Mouse (Mus musculus) thymus, adult 2 months (tissue): ENCODE measurements at regions not wholly inside any gene's neighbourhood (a gene's known extent, or its start where the extent isn't known, plus 50 kb on each side); places are given as distances from the start of the nearest gene placed in this dataset.

ENCODE experiments used
- CTCF ChIP-seq: fragments of 200-500 bp; IDR thresholded peaks from 2 replicates; pipeline ENCODE4 v1.5.1; 2012; ENCODE audit warnings: mild to moderate bottlenecking, control low read depth, low read length, moderate library complexity, borderline replicate concordance; ENCODE audit not compliant: control insufficient read depth, poor library complexity, insufficient read depth; ENCODE audit errors: extremely low read depth
- POLR2A ChIP-seq: fragments of 200-500 bp; IDR thresholded peaks from 2 replicates; pipeline ENCODE4 v1.6.1; 2012; ENCODE audit warnings: mild to moderate bottlenecking, low read length, control low read depth, moderate library complexity; ENCODE audit not compliant: control insufficient read depth, poor library complexity, insufficient read depth; ENCODE audit errors: extremely low read depth

DNA sequence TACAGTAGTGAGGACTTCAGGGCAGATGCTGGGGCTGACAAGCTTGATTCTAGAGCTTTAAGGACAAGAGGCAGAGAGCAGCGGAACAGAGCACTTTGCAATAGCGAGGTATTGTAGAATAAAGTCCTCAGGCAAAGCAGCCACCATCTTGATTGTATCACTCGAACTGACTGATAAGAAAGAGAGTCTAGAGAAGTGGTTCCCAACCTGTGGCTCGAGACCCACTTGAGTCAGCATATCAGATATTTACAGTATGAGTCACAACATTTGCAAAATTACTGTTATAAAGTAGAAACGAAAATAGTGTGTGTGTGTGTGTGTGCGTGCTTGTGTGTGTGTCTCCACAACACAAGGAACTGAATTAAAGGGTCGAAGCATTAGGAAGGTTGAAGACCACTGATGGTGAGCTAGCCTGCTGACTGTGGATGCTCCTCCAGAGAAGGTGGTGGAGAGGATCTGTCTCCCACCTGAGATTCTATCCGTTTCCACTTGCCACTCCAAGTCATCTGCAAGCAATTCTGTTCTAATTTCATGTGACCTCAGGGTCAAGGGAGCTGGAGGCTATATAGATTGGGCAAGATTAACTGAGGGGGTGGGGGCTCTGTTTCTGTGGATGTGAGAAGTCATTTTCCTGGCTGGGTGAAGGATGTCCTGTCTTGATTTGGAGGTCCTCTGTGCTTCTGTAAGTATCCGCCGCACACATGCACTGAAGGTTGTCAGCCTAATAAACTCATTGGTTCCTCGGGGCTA, 115.0 kb downstream of the Phlda1 start:
- TF ChIP-seq POLR2A = no peak
- no peak for TF ChIP-seq CTCF
